Mouse (Mus musculus) lung, postnatal 0 days (tissue): Measurements from ENCODE around the gene Gadd45g.

Source experiments
- CTCF ChIP-seq: IDR thresholded peaks from 2 replicates; pipeline ENCODE4 v1.5.1; 2016; ENCODE audit warnings: antibody characterized with exemption, mild to moderate bottlenecking
- EP300 ChIP-seq: IDR thresholded peaks from 2 replicates; pipeline ENCODE4 v1.6.1; 2016; ENCODE audit warnings: antibody characterized with exemption, mild to moderate bottlenecking, control low read depth

DNA sequence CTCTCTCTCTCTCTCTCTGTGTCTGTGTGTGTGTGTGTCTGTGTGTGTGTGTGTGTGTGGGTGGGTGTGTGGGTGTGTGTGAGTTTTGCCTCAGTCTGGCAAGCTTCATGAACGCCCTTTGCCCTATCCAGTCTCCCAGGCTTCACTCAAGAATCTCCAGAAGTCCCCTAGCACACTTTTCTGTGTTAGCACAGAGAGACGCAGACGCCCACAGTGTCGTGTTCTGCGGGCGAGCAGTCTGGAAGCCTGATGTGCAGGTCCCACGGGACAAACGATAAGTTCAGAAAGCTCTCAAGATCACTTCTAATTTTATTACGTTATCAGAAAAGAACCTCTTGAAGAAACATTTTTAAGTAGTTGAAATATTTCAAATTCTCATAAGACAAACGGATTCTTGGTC is 1.4 kb upstream of the Gadd45g start:
- TF ChIP-seq CTCF (no peak), EP300 (no peak; the same call in 1 of the 2 replicates)
